Mouse (Mus musculus) neural tube, embryonic 14.5 days (tissue): ENCODE data around the gene Gak. TPM values are rescaled to one million over a fixed set of nuclear protein-coding genes. Genes with fewer than 3 reads are reported as not detected.
"Not testable (repeated sequence)": the region's sequence is repeated elsewhere in the genome, so short reads cannot be mapped to it uniquely, and the experiment has no call there.

Source experiments
- ATAC-seq: fragments of 200-750 bp; cut with Nextera tagmentation; 2 replicates; pipeline ENCODE4 v1.8.0; 2017; ENCODE audit warnings: low read depth, mild to moderate bottlenecking, moderate TSS enrichment, moderate library complexity
- H3K27ac ChIP-seq: fragments of 300-500 bp; sonication (generic); 2 replicates; pipeline ENCODE4 v1.5.1; 2014; ENCODE audit warnings: low read depth, mild to moderate bottlenecking, control low read depth, low read length, moderate library complexity, mixed read lengths
- H3K27me3 ChIP-seq: fragments of 300-500 bp; sonication (generic); 2 replicates; pipeline ENCODE4 v1.6.1; 2014; ENCODE audit warnings: low read length; ENCODE audit not compliant: control insufficient read depth, insufficient read depth
- H3K36me3 ChIP-seq: fragments of 300-500 bp; sonication (generic); 2 replicates; pipeline ENCODE4 v1.6.1; 2014; ENCODE audit warnings: low read length, mixed read lengths; ENCODE audit not compliant: control insufficient read depth, insufficient read depth
- H3K4me1 ChIP-seq: fragments of 300-500 bp; sonication (generic); 2 replicates; pipeline ENCODE4 v1.6.1; 2014; ENCODE audit warnings: low read length; ENCODE audit not compliant: control insufficient read depth, insufficient read depth
- H3K4me2 ChIP-seq: fragments of 300-500 bp; sonication (generic); 2 replicates; pipeline ENCODE4 v1.6.1; 2014; ENCODE audit warnings: mild to moderate bottlenecking, low read depth, low read length, control low read depth
- H3K4me3 ChIP-seq: fragments of 300-500 bp; sonication (generic); 2 replicates; pipeline ENCODE4 v1.5.1; 2014; ENCODE audit warnings: low read depth, low read length, control low read depth, mixed read lengths
- H3K9ac ChIP-seq: fragments of 300-500 bp; sonication (generic); replicated peaks from 2 replicates; pipeline ENCODE4 v1.6.1; 2014; ENCODE audit warnings: low read depth, mild to moderate bottlenecking, control low read depth, low read length, mixed read lengths
- H3K9me3 ChIP-seq: fragments of 300-500 bp; sonication (generic); 2 replicates; pipeline ENCODE4 v1.6.1; 2016; ENCODE audit warnings: low read length; ENCODE audit not compliant: control insufficient read depth
- WGBS: fragments of 180-500 bp; shearing (Covaris S2); extraction: QIAGEN DNeasy Blood & Tissue Kit; methylation state at CpG from one replicate; pipeline ENCODE4 v1.1.7; 2014; 5-methylcytosine and 5-hydroxymethylcytosine counted together
- polyA plus RNA-seq: library from polyadenylated mRNA; unstranded; fragments of >200 nt; fragmentation: Nextera tagmentation; extraction: Ambion mirVana; gene quantifications from 2 replicates; pipeline ENCODE4 v1.2.1, GENCODE M21; 2014

The Gak gene
- polyA plus RNA-seq, 1 experiment from 2014 or later, result 42.4 TPM

- Histone ChIP-seq H3K4me3 (no peak overlapping the region), H3K9me3 (no peaks in the 10 kb centered on the region), H3K4me1 (no peaks in the 10 kb centered on the region), H3K4me2 (no peak overlapping the region), H3K27ac (no peak overlapping the region), H3K27me3 (no peaks in the 10 kb centered on the region), H3K36me3 (peaks cover 44% of the 10 kb centered on the region), H3K9ac (no peak overlapping the region)
- no peak for ATAC-seq
- 93% methylated on average over 11 of the region's 11 CpGs for WGBS
Measured at GRCm38 (mm10) chr5:108648937-108649576, 19.5 kb upstream of the Gak start.

GRCm38 (mm10) chr5:108647820-108648465 lies 18.4 kb upstream of the Gak start:
- Histone ChIP-seq H3K4me2 (no peak overlapping the region), H3K27me3 (no peaks in the 10 kb centered on the region), H3K4me1 (no peaks in the 10 kb centered on the region), H3K36me3 (peaks cover 34% of the 10 kb centered on the region), H3K4me3 (no peak overlapping the region), H3K27ac (no peak overlapping the region), H3K9ac (no peak overlapping the region), H3K9me3 (no peaks in the 10 kb centered on the region)
- 91% methylated on average over 2 of the region's 2 CpGs for WGBS
- no peak for ATAC-seq

GRCm38 (mm10) chr5:108647311-108647710 lies 17.8 kb upstream of the Gak start:
- Histone ChIP-seq H3K9me3 (no peaks in the 10 kb centered on the region), H3K27me3 (no peaks in the 10 kb centered on the region), H3K4me1 (no peaks in the 10 kb centered on the region), H3K9ac (no peak overlapping the region), H3K27ac (no peak overlapping the region), H3K4me2 (no peak overlapping the region), H3K36me3 (peaks cover 32% of the 10 kb centered on the region; the same call in 1 of the 2 replicates), H3K4me3 (no peak overlapping the region)
- WGBS, result 90% methylated on average over 2 of the region's 2 CpGs
- ATAC-seq, result no peak

- peak overlapping the region; percentile 10; the same call in 1 of the 2 replicates for H3K27ac ChIP-seq
- peaks cover 32% of the 10 kb centered on the region; the same call in 1 of the 2 replicates for H3K36me3 ChIP-seq
- H3K4me3 ChIP-seq, result no peak overlapping the region
- no peaks in the 10 kb centered on the region for H3K9me3 ChIP-seq
- no peaks in the 10 kb centered on the region for H3K27me3 ChIP-seq
- ATAC-seq, result no peak
- no peaks in the 10 kb centered on the region for H3K4me1 ChIP-seq
- 95% methylated on average over 3 of the region's 3 CpGs for WGBS
- H3K4me2 ChIP-seq, result no peak overlapping the region
- no peak overlapping the region for H3K9ac ChIP-seq
Measured at GRCm38 (mm10) chr5:108646343-108646660, 16.7 kb upstream of the Gak start.

GRCm38 (mm10) chr5:108645651-108646342 lies 16.2 kb upstream of the Gak start:
- peak overlapping the region; percentile 10; the same call in 1 of the 2 replicates for H3K27ac ChIP-seq
- no peaks in the 10 kb centered on the region for H3K4me1 ChIP-seq
- 0 out of 2 replicates have a peak, but pooled peaks have one; percentile 16 for ATAC-seq
- H3K4me3 ChIP-seq, result no peak overlapping the region
- H3K36me3 ChIP-seq, result peaks cover 32% of the 10 kb centered on the region; the same call in 1 of the 2 replicates
- no peak overlapping the region for H3K9ac ChIP-seq
- no peaks in the 10 kb centered on the region for H3K27me3 ChIP-seq
- H3K4me2 ChIP-seq, result no peak overlapping the region
- H3K9me3 ChIP-seq, result no peaks in the 10 kb centered on the region
- WGBS, result 88% methylated on average over 9 of the region's 9 CpGs

GRCm38 (mm10) chr5:108643674-108644073 lies 14.1 kb upstream of the Gak start:
- no peaks in the 10 kb centered on the region for H3K4me1 ChIP-seq
- H3K27me3 ChIP-seq, result no peaks in the 10 kb centered on the region
- no peaks in the 10 kb centered on the region for H3K9me3 ChIP-seq
- peaks cover 16% of the 10 kb centered on the region; the same call in 1 of the 2 replicates for H3K36me3 ChIP-seq
- no peak overlapping the region for H3K27ac ChIP-seq
- H3K4me2 ChIP-seq, result no peak overlapping the region
- H3K4me3 ChIP-seq, result no peak overlapping the region
- H3K9ac ChIP-seq, result no peak overlapping the region
- ATAC-seq, result no peak
- WGBS, result 80% methylated on average over 2 of the region's 2 CpGs

- H3K36me3 ChIP-seq, result no peaks in the 10 kb centered on the region
- no peaks in the 10 kb centered on the region for H3K9me3 ChIP-seq
- ATAC-seq, result no peak
- no peaks in the 10 kb centered on the region for H3K27me3 ChIP-seq
- no peak overlapping the region for H3K4me2 ChIP-seq
- no peak overlapping the region for H3K27ac ChIP-seq
- no peak overlapping the region for H3K4me3 ChIP-seq
- 81% methylated on average over 4 of the region's 4 CpGs for WGBS
- no peak overlapping the region for H3K9ac ChIP-seq
- H3K4me1 ChIP-seq, result no peaks in the 10 kb centered on the region
Measured at GRCm38 (mm10) chr5:108636172-108636571, 6.6 kb upstream of the Gak start.

- H3K4me3 ChIP-seq, ATAC-seq, H3K36me3 ChIP-seq, H3K4me2 ChIP-seq, H3K4me1 ChIP-seq, H3K9me3 ChIP-seq, H3K27ac ChIP-seq, H3K27me3 ChIP-seq, H3K9ac ChIP-seq: not testable (repeated sequence)
- 88% methylated on average over 2 of the region's 3 CpGs for WGBS
Measured at GRCm38 (mm10) chr5:108634088-108634487, 4.5 kb upstream of the Gak start.

- Histone ChIP-seq H3K4me3 (no peak overlapping the region), H3K27me3 (no peaks in the 10 kb centered on the region), H3K4me2 (no peak overlapping the region), H3K27ac (no peak overlapping the region), H3K9me3 (no peaks in the 10 kb centered on the region), H3K4me1 (peaks cover 8% of the 10 kb centered on the region; the same call in 1 of the 2 replicates), H3K9ac (no peak overlapping the region), H3K36me3 (no peaks in the 10 kb centered on the region)
- no peak for ATAC-seq
- 82% methylated on average over 4 of the region's 4 CpGs for WGBS
Measured at GRCm38 (mm10) chr5:108633676-108634075, 4.1 kb upstream of the Gak start.
